Mouse (Mus musculus): ENCODE measurements around the gene Insl6. TPM values are rescaled to one million over a fixed set of nuclear protein-coding genes. Genes with fewer than 3 reads are reported as not detected.

The Insl6 gene
- not detected for polyA plus RNA-seq (2015; fragmentation: Illumina TruSeq; extraction: RNeasy Lipid Tissue Mini Kit (QIAGEN cat#74804); ENCODE audit: insufficient read depth, low read depth, low replicate concordance)

GRCm38 (mm10) chr19:29325053-29325851 is at the start of gene Insl6:
Gene Insl6, minus strand, starts transcription at chr19:29325356.

GRCm38 (mm10) chr19:29366969-29367622 is 41.9 kb upstream of the Insl6 start, which contains the start of the genes Plgrkt and Cd274:
Gene Plgrkt, minus strand, starts transcription at chr19:29367390.
Gene Cd274, plus strand, starts transcription at chr19:29367455.

DNA sequence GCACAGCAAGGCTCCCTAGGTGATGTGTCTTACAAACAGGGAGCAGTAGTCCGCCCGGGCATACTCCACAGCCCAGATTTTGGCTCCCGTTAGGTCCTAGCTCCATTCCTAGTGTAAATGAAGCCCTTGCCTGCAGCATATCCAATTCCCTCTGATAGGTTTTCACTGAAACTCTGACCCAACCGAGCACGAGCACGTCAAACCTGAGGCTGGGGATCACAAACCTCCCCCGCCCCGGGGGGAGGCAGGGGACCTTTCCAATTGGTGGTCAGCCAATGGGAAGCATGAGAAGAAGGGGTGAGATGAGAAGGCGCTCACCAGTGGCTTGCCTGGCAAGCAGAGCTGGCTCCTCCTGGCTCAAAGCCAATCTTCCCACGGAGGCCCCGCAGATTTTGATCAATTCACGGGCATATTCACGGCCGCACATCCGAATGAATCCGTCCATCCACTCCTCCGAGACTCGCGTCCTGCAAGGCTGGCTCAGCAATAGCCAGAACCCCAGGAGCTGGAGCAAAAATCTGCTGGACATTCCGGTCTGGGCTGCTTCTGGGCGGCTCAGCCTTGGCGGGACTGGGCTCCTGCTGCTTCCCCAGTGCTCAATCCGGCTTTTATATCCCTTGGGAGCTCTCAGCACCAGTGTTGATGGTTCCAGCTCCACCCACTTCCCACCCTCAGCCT is 9.1 kb upstream of the Insl6 start, which contains the start of gene Rln1:
Gene Rln1 (minus strand): TSS at position 603 of the 678 bp plus-strand sequence.

Other genes with a start within 250 kb of the Insl6 start
- gene Rcl1, start 224.0 kb downstream of the Insl6 start, polyA plus RNA-seq (2015; fragmentation: Illumina TruSeq; extraction: RNeasy Lipid Tissue Mini Kit (QIAGEN cat#74804); ENCODE audit: insufficient read depth, low read depth, low replicate concordance), result 4.0 TPM
- 4.5 TPM for gene Jak2, start 73.5 kb downstream of the Insl6 start, polyA plus RNA-seq (2015; fragmentation: Illumina TruSeq; extraction: RNeasy Lipid Tissue Mini Kit (QIAGEN cat#74804); ENCODE audit: insufficient read depth, low read depth, low replicate concordance)
- gene Rln1, start 9.3 kb upstream of the Insl6 start, polyA plus RNA-seq (2015; fragmentation: Illumina TruSeq; extraction: RNeasy Lipid Tissue Mini Kit (QIAGEN cat#74804); ENCODE audit: insufficient read depth, low read depth, low replicate concordance), result not detected
- gene Plgrkt, start 42.0 kb upstream of the Insl6 start, polyA plus RNA-seq (2015; fragmentation: Illumina TruSeq; extraction: RNeasy Lipid Tissue Mini Kit (QIAGEN cat#74804); ENCODE audit: insufficient read depth, low read depth, low replicate concordance), result 15.1 TPM
- 2.8 TPM for gene Cd274, start 42.1 kb upstream of the Insl6 start, polyA plus RNA-seq (2015; fragmentation: Illumina TruSeq; extraction: RNeasy Lipid Tissue Mini Kit (QIAGEN cat#74804); ENCODE audit: insufficient read depth, low read depth, low replicate concordance)
- gene Pdcd1lg2, start 85.6 kb upstream of the Insl6 start, polyA plus RNA-seq (2015; fragmentation: Illumina TruSeq; extraction: RNeasy Lipid Tissue Mini Kit (QIAGEN cat#74804); ENCODE audit: insufficient read depth, low read depth, low replicate concordance), result not detected
- 6.5 TPM for gene Ric1, start 196.9 kb upstream of the Insl6 start, polyA plus RNA-seq (2015; fragmentation: Illumina TruSeq; extraction: RNeasy Lipid Tissue Mini Kit (QIAGEN cat#74804); ENCODE audit: insufficient read depth, low read depth, low replicate concordance)

All from pancreas, adult 10 weeks (tissue).